Mouse (Mus musculus) limb, embryonic 11.5 days (tissue): ENCODE measurements around the gene Ptgdr2. TPM values are rescaled to one million over a fixed set of nuclear protein-coding genes. Genes with fewer than 3 reads are reported as not detected.

Experiments
- ATAC-seq: fragments of 200-750 bp; cut with Nextera tagmentation; 2 replicates; pipeline ENCODE4 v1.8.0; 2017; ENCODE audit warnings: low read depth; ENCODE audit not compliant: insufficient number of reproducible peaks, low FRiP score, low TSS enrichment
- DNase-seq: peaks from one replicate; pipeline ENCODE4 v3.0.0-alpha.2; 2015; ENCODE audit warnings: low spot score
- H3K27ac ChIP-seq: fragments of 300-500 bp; sonication (generic); replicated peaks from 2 replicates; pipeline ENCODE4 v1.5.1; 2014; ENCODE audit warnings: low read depth, mild to moderate bottlenecking, low read length
- H3K27me3 ChIP-seq: fragments of 300-500 bp; sonication (generic); 2 replicates; pipeline ENCODE4 v1.6.1; 2014; ENCODE audit warnings: mild to moderate bottlenecking, low read length, mixed read lengths; ENCODE audit not compliant: control insufficient read depth, insufficient read depth
- H3K36me3 ChIP-seq: fragments of 300-500 bp; sonication (generic); 2 replicates; pipeline ENCODE4 v1.6.1; 2014; ENCODE audit warnings: mild to moderate bottlenecking, low read length, moderate library complexity, mixed read lengths; ENCODE audit not compliant: control insufficient read depth, insufficient read depth
- H3K4me1 ChIP-seq: fragments of 300-500 bp; sonication (generic); 2 replicates; pipeline ENCODE4 v1.6.1; 2014; ENCODE audit warnings: low read length, mixed read lengths; ENCODE audit not compliant: control insufficient read depth, insufficient read depth
- H3K4me2 ChIP-seq: fragments of 300-500 bp; sonication (generic); 2 replicates; pipeline ENCODE4 v1.6.1; 2014; ENCODE audit warnings: low read depth, mild to moderate bottlenecking, moderate library complexity; ENCODE audit not compliant: severe bottlenecking
- H3K4me3 ChIP-seq: fragments of 300-500 bp; sonication (generic); 2 replicates; pipeline ENCODE4 v1.5.1; 2014; ENCODE audit warnings: low read depth, low read length
- H3K9ac ChIP-seq: fragments of 300-500 bp; sonication (generic); 2 replicates; pipeline ENCODE4 v1.6.1; 2014; ENCODE audit warnings: mild to moderate bottlenecking, low read length
- H3K9me3 ChIP-seq: fragments of 300-500 bp; sonication (generic); 2 replicates; pipeline ENCODE4 v1.6.1; 2016; ENCODE audit warnings: low read length; ENCODE audit not compliant: control insufficient read depth
- WGBS: fragments of 180-500 bp; shearing (Covaris S2); extraction: QIAGEN DNeasy Blood & Tissue Kit; methylation state at CpG from one replicate; pipeline ENCODE4 v1.1.7; 2014; 5-methylcytosine and 5-hydroxymethylcytosine counted together
- polyA plus RNA-seq: library from polyadenylated mRNA; unstranded; fragments of >200 nt; fragmentation: Nextera tagmentation; extraction: Ambion mirVana; gene quantifications from 2 replicates; pipeline ENCODE4 v1.2.1, GENCODE M21; 2014

The Ptgdr2 gene
- polyA plus RNA-seq, 1 experiment from 2014 or later: not detected

- Histone ChIP-seq H3K27ac (no peak within 1 kb of the TSS), H3K27me3 (no peaks in the 10 kb centered on the region), H3K4me1 (peaks cover 12% of the 10 kb centered on the region), H3K4me2 (peak within 1 kb of the TSS; percentile 100), H3K4me3 (peak within 1 kb of the TSS; percentile 71), H3K9ac (peak within 1 kb of the TSS; percentile 81), H3K36me3 (peaks cover 10% of the 10 kb centered on the region), H3K9me3 (no peaks in the 10 kb centered on the region)
- DNase-seq (peak; percentile 99), ATAC-seq (peak; percentile 97)
- under 1% methylated on average over 30 of the region's 30 CpGs for WGBS
Observed at GRCm38 (mm10) chr19:10949112-10949511, 12.2 kb downstream of the Ptgdr2 start, which contains the start of gene Ccdc86. TSS of gene Ccdc86 (minus strand) at chr19:10949266.

DNA sequence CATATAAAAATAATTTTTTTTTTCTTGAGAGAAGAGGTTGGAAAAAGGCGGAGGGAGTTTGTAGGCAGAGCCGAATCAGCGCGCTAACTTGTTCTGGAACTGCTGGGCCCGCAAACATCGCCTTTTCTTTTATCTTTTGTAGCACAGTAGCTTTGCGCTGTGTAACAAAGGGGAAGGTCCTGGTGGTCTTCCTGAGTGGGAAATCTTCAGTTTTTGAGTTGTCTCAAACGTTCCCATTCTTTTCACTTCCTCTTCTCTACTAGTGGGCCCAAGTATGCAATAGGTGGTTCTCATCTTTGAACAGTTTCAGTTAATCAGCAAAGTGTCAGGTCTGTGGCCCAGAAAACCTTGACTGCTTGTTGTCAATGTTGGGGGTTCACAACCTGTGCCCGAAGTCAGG is 12.6 kb downstream of the Ptgdr2 start:
- H3K4me1 ChIP-seq: peaks cover 12% of the 10 kb centered on the region
- H3K36me3 ChIP-seq: peaks cover 6% of the 10 kb centered on the region
- DNase-seq: no peak
- H3K27me3 ChIP-seq: no peaks in the 10 kb centered on the region
- H3K9me3 ChIP-seq: no peaks in the 10 kb centered on the region
- 41% methylated on average over 9 of the region's 9 CpGs for WGBS
- peak overlapping the region; percentile 71 for H3K4me3 ChIP-seq
- no peak for ATAC-seq
- H3K9ac ChIP-seq: peak overlapping the region; percentile 17; the same call in 1 of the 2 replicates
- H3K27ac ChIP-seq: no peak overlapping the region
- peak overlapping the region; percentile 100 for H3K4me2 ChIP-seq

GRCm38 (mm10) chr19:10952021-10952939 is 15.3 kb downstream of the Ptgdr2 start:
- Histone ChIP-seq H3K9me3 (no peaks in the 10 kb centered on the region), H3K4me2 (no peak overlapping the region), H3K4me3 (no peak overlapping the region), H3K9ac (no peak overlapping the region), H3K27ac (no peak overlapping the region), H3K36me3 (no peaks in the 10 kb centered on the region), H3K27me3 (no peaks in the 10 kb centered on the region), H3K4me1 (peaks cover 9% of the 10 kb centered on the region)
- DNase-seq: no peak
- WGBS: 71% methylated on average over 11 of the region's 11 CpGs
- ATAC-seq: no peak

DNA sequence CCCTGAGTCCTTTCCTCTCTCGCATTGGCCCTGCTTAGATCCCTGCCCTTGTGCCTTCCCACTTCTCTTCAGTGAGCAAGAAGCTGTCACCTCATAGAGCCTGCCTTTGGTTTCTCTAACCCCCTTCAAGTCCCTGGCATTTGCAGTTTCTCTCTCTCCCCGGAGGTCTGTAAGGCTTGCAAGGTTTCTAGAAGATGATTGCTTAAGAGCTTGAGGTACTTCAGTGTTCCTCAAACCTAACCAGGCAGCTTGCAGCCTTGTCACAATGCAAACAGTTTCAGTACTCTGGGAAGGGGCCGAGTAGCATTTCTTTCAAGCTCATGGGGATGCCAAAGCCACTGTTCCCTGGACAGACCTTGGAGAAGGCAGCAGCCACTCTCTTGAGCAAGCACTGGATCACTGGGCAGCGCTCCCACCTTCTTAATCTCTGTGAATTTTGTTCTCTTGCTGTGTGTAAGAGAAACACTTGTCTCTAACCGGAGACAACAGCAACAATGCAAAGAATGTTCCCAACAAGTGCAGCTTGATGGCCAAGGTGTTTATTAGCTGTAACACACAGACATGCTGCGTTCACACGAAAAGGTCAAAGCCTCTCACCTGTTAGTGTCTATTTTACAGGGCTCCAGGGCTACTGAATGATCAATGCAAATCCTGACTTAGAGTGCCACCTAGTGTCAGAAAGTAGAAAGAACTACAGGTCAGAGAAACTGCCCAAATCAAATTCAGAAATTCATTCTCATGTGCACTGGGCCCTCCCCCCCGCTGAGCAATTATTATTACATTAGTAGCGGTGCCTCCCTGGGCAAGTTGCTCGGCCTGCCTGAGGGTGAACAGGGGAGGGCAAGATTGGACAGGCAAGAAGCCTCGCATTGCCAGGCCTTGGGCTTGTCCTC is 22.4 kb downstream of the Ptgdr2 start:
- 34% methylated on average over 11 of the region's 11 CpGs for WGBS
- ATAC-seq (peak; percentile 62; the same call in 1 of the 2 replicates), DNase-seq (peak; percentile 58)
- H3K4me2 ChIP-seq: no peak overlapping the region
- H3K27me3 ChIP-seq: no peaks in the 10 kb centered on the region
- no peaks in the 10 kb centered on the region for H3K36me3 ChIP-seq
- H3K4me1 ChIP-seq: no peaks in the 10 kb centered on the region
- no peak overlapping the region for H3K27ac ChIP-seq
- no peak overlapping the region for H3K9ac ChIP-seq
- H3K4me3 ChIP-seq: no peak overlapping the region
- no peaks in the 10 kb centered on the region for H3K9me3 ChIP-seq

DNA sequence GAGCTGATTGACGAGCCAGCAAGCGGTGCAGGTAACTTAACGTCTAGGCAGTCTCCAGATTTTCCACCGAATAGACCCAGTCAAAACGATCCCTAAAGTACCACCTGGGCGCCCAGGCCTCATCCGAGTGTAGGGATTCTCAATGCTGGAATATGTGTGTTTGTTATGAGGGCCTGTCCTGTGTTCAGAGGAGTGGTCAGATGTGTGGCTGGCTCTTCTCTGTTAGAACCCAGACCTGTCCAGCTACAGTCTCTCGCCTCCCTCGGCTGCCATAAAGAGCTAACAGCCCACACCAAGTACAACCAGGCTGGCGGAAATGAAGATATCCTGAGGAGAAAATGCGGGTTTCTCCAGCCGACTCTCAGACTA is 23.0 kb downstream of the Ptgdr2 start:
- H3K9ac ChIP-seq: no peak overlapping the region
- 47% methylated on average over 12 of the region's 12 CpGs for WGBS
- no peaks in the 10 kb centered on the region for H3K36me3 ChIP-seq
- DNase-seq (no peak), ATAC-seq (peak; percentile 6; the same call in 1 of the 2 replicates)
- no peaks in the 10 kb centered on the region for H3K9me3 ChIP-seq
- no peaks in the 10 kb centered on the region for H3K4me1 ChIP-seq
- H3K27ac ChIP-seq: no peak overlapping the region
- H3K27me3 ChIP-seq: no peaks in the 10 kb centered on the region
- no peak overlapping the region for H3K4me2 ChIP-seq
- H3K4me3 ChIP-seq: no peak overlapping the region

DNA sequence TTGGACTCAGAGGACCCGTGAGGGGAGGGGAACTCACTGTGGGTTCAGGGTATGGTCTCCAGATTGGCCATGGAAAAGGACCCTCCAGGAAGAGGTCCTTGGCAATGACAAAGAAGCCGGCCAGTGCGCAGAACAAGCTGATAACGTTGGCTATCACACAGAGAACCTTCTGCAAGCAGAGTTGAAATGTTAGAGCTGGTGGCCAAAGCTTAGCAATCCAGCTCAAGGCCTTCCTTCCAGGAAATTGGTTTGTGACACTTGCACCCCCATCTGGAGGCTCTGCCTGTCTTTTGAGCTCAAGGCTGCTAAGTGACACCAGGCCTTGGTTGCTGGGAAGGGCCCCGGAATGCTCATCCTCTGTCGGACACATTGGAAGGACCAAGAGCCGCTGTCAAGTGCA is 28.8 kb downstream of the Ptgdr2 start:
- H3K27ac ChIP-seq: no peak overlapping the region
- ATAC-seq (no peak), DNase-seq (no peak)
- H3K4me3 ChIP-seq: no peak overlapping the region
- H3K9me3 ChIP-seq: 0 out of 2 replicates have a peak, but pooled peaks cover 3% of the 10 kb centered on the region
- WGBS: 88% methylated on average over 7 of the region's 7 CpGs
- no peak overlapping the region for H3K4me2 ChIP-seq
- H3K27me3 ChIP-seq: no peaks in the 10 kb centered on the region
- no peaks in the 10 kb centered on the region for H3K36me3 ChIP-seq
- no peaks in the 10 kb centered on the region for H3K4me1 ChIP-seq
- no peak overlapping the region for H3K9ac ChIP-seq

DNA sequence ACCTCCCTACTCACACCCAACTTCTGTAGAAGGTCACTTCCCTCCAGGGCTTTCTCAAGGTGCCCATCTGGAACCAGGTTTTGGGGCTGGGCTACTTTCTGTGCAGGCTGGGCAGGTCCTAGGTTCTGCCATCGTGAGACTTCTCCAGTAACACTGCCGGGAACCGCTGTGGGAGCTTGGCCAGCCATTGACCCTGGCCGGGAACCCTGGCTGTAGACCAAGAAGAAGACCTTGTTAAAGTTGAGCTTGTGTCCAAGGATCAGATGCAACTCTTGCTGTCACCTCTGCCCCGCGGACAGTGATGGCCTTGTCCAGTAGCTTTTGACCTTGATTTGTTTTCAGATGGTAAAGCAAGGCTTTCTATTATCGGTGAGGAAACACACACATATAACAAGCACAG is 31.6 kb downstream of the Ptgdr2 start:
- DNase-seq: no peak
- H3K9ac ChIP-seq: no peak overlapping the region
- 0 out of 2 replicates have a peak, but pooled peaks cover 3% of the 10 kb centered on the region for H3K9me3 ChIP-seq
- no peak overlapping the region for H3K4me3 ChIP-seq
- no peak overlapping the region for H3K27ac ChIP-seq
- WGBS: 95% methylated on average over 7 of the region's 7 CpGs
- no peaks in the 10 kb centered on the region for H3K27me3 ChIP-seq
- no peak overlapping the region for H3K4me2 ChIP-seq
- no peak for ATAC-seq
- H3K4me1 ChIP-seq: no peaks in the 10 kb centered on the region
- no peaks in the 10 kb centered on the region for H3K36me3 ChIP-seq

DNA sequence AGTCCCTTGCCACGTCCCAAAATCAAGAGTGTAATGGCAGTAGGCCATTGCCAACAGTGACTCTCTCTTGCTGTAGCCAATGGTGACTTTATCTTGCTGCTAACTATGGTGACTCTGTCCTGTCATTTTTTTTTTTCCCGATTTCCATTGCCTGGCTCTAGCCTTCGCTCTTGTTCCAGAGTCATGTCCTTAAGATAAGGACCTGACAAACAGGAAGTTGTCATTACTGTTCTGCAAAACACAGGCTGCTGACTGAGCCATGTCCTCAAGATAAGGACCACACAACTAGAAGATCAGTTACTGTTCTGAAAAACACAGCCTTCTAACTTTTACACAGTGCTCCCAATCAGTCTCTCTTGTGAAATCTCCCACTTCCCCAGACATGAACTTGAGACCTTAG is 33.5 kb downstream of the Ptgdr2 start:
- 82% methylated on average over 3 of the region's 3 CpGs for WGBS
- no peak overlapping the region for H3K9ac ChIP-seq
- H3K27me3 ChIP-seq: no peaks in the 10 kb centered on the region
- no peak for ATAC-seq
- H3K9me3 ChIP-seq: 0 out of 2 replicates have a peak, but pooled peaks cover 3% of the 10 kb centered on the region
- H3K4me3 ChIP-seq: no peak overlapping the region
- H3K4me2 ChIP-seq: no peak overlapping the region
- DNase-seq: no peak
- H3K27ac ChIP-seq: no peak overlapping the region
- H3K4me1 ChIP-seq: no peaks in the 10 kb centered on the region
- no peaks in the 10 kb centered on the region for H3K36me3 ChIP-seq
